Mouse (Mus musculus): Measurements from ENCODE around the gene Dgkh. TPM values are rescaled to one million over a fixed set of nuclear protein-coding genes. Genes with fewer than 3 reads are reported as not detected.

Gene Dgkh
- polyA plus RNA-seq, 1 experiment from 2014 or later: 1.2 TPM

GRCm38 (mm10) chr14:78509791-78510190 lies 222.8 kb downstream of the Dgkh start:
- no peak overlapping the region for H3K4me2 ChIP-seq
- WGBS: 84% methylated on average over 6 of the region's 6 CpGs
- H3K9me3 ChIP-seq: no peaks in the 10 kb centered on the region
- H3K4me1 ChIP-seq: peaks cover 10% of the 10 kb centered on the region
- H3K27me3 ChIP-seq (replicated peaks): no peaks in the 10 kb centered on the region
- no peak overlapping the region for H3K9ac ChIP-seq
- H3K36me3 ChIP-seq: peaks cover 94% of the 10 kb centered on the region
- ATAC-seq (ENCODE audit: extremely low read depth, insufficient number of reproducible peaks, low FRiP score, low TSS enrichment): no peak
- H3K27ac ChIP-seq (replicated peaks): no peak overlapping the region
- no peak overlapping the region for H3K4me3 ChIP-seq

Other genes with a start within 250 kb of the Dgkh start
- 12.5 and 12.8 TPM in 2 replicates for gene Akap11, start 196.0 kb downstream of the Dgkh start, polyA plus RNA-seq (2015; fragmentation: Nextera tagmentation; extraction: Ambion mirVana)
- 14.9 and 16.3 TPM in 2 replicates for gene Vwa8, start 116.3 kb upstream of the Dgkh start, polyA plus RNA-seq (2015; fragmentation: Nextera tagmentation; extraction: Ambion mirVana)